In the genomic region with DNA sequence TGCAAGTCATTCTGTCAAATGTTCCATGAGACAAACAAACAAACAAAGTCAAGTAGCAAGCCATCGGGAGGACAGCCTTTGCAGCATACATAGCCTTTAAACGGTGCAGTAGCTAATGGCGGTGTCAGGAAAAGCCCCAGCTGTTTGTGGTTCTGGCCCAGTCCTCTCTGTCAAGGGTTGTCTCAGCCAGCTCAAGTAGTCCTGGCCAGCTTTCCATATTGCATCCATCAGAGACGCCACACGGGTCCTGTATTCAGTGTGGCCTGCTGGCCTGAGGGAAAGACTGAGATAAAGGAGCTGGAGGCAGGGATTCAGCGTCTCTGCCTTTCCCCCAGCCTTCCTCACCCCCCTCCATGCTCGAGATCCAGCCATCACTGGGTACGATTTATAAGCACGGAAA, we compare ENCODE assay signal across 15 mouse cellular contexts.
DNase-seq lines count a peak whose midpoint lies in the region; ATAC-seq and TF ChIP-seq lines count a peak whose summit lies in the region.
"Had no signal": no experiment of that assay in that cellular context is flagged by ENCODE, and none has a peak within 500 bp of the region (broad histone marks: within the 10 kb centered on the region; RNA-seq: fewer than 3 reads in every experiment).

No protein-coding gene starts in this region.

- no peaks in the 10 kb centered on the region for H3K27me3 ChIP-seq in lung, embryonic 15.5 days
- H3K27me3 ChIP-seq in forebrain, postnatal 0 days (ENCODE audit: insufficient read depth, low read length) = no peaks in the 10 kb centered on the region
- H3K27me3 ChIP-seq: hindbrain, embryonic 15.5 days had no signal

- no peak overlapping the region for H3K9ac ChIP-seq in lung, embryonic 15.5 days
- H3K9ac ChIP-seq in forebrain, postnatal 0 days = no peak overlapping the region
- H3K9ac ChIP-seq: heart, embryonic 13.5 days; hindbrain, embryonic 15.5 days had no signal

- H3K4me2 ChIP-seq in lung, embryonic 15.5 days = no peak overlapping the region
- H3K4me2 ChIP-seq in forebrain, postnatal 0 days (ENCODE audit: low read depth) = no peak overlapping the region
- H3K4me2 ChIP-seq: heart, embryonic 13.5 days; hindbrain, embryonic 15.5 days had no signal

- H3K9me3 ChIP-seq in lung, embryonic 15.5 days = no peaks in the 10 kb centered on the region
- no peaks in the 10 kb centered on the region for H3K9me3 ChIP-seq in forebrain, postnatal 0 days (ENCODE audit: low read length)
- H3K9me3 ChIP-seq: embryonic facial prominence, embryonic 10.5 days; heart, embryonic 13.5 days; hindbrain, embryonic 15.5 days had no signal

- WGBS in lung, embryonic 15.5 days = 55% methylated on average over 9 of the region's 9 CpGs
- 66% methylated on average over 9 of the region's 9 CpGs for WGBS in forebrain, postnatal 0 days

- ATAC-seq in lung, embryonic 15.5 days (ENCODE audit: borderline replicate concordance, extremely low read depth, low FRiP score, low TSS enrichment) = peak; percentile 92
- no peak for ATAC-seq in forebrain, postnatal 0 days
- ATAC-seq: CD4-positive, CD25-positive, alpha-beta regulatory T cell, adult 4 months; midbrain, embryonic 16.5 days had no signal

- TF ChIP-seq CTCF in forebrain, postnatal 0 days (IDR thresholded peaks at IDR 0.05; ENCODE audit: low read depth) = no peak

- no peak overlapping the region for H3K27ac ChIP-seq in lung, embryonic 15.5 days
- no peak overlapping the region for H3K27ac ChIP-seq in forebrain, postnatal 0 days (ENCODE audit: low read depth, low read length)
- H3K27ac ChIP-seq: embryonic facial prominence, embryonic 10.5 days; heart, embryonic 13.5 days; hindbrain, embryonic 15.5 days had no signal

- no peak overlapping the region for H3K4me3 ChIP-seq in lung, embryonic 15.5 days
- no peak overlapping the region for H3K4me3 ChIP-seq in forebrain, postnatal 0 days (ENCODE audit: low read depth, low read length)
- H3K4me3 ChIP-seq: embryonic facial prominence, embryonic 10.5 days; heart, embryonic 13.5 days; hindbrain, embryonic 15.5 days had no signal

- peak; percentile 64 for DNase-seq in kidney, postnatal 10 days
- no peak for DNase-seq in kidney, adult 18-20 months
- DNase-seq in induced T-regulatory cell, adult 2 months (ENCODE audit: low read depth) = peak; percentile 0
- peak; percentile 26 for DNase-seq in yolk sac, embryonic 10.5 days (ENCODE audit: low spot score)
- DNase-seq in adrenal gland, postnatal 4 days (ENCODE audit: low spot score in 2 of 2) = no peak
- no peak for DNase-seq in forebrain, postnatal 0 days
- DNase-seq: adrenal gland, postnatal 25 days; cerebellum, postnatal 10 days; liver had no signal

- no peaks in the 10 kb centered on the region for H3K36me3 ChIP-seq in lung, embryonic 15.5 days
- H3K36me3 ChIP-seq in forebrain, postnatal 0 days (ENCODE audit: insufficient read depth) = no peaks in the 10 kb centered on the region
- H3K36me3 ChIP-seq: embryonic facial prominence, embryonic 10.5 days; heart, embryonic 13.5 days; hindbrain, embryonic 15.5 days had no signal

- H3K4me1 ChIP-seq in lung, embryonic 15.5 days = no peaks in the 10 kb centered on the region
- H3K4me1 ChIP-seq in forebrain, postnatal 0 days (ENCODE audit: insufficient read depth) = no peaks in the 10 kb centered on the region
- H3K4me1 ChIP-seq: heart, embryonic 13.5 days; hindbrain, embryonic 15.5 days had no signal

Comparison
In these comparisons a context has a peak if more than half of its experiments do, and no peak if none do; other contexts are left out.
1. DNase-seq: peak in kidney, postnatal 10 days (single experiment), induced T-regulatory cell, adult 2 months (single experiment) and yolk sac, embryonic 10.5 days (single experiment); none in kidney, adult 18-20 months (single experiment), adrenal gland, postnatal 4 days (0 of 2) and forebrain, postnatal 0 days (single experiment).